28 mouse cellular contexts compared by ENCODE assay signal in the genomic region with DNA sequence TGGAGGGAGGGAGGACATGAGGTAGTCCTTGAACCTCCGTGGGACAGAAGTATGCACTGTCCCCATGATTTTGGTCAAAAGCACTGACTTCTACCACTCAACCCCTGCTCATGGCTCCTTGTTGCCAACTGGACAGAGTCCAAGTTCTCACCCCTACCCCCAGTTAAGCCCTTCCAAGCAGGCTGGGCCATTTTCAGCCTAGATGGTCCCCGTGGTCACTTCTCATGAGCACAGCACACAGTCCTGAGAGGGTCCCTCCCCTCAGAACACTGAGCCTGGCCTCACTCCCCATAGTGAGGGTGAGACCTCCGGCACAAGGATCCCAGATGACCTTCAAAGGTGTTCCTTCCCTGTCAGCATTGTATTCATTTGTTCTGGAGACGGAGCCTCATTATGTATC. TPM values are rescaled to one million over a fixed set of nuclear protein-coding genes. Genes with fewer than 3 reads are reported as not detected.
"Had no signal": no experiment of that assay in that cellular context is flagged by ENCODE, and none has a peak within 500 bp of the region (broad histone marks: within the 10 kb centered on the region; RNA-seq: fewer than 3 reads in every experiment).

No protein-coding gene starts in this region.

- ATAC-seq: hindbrain, embryonic 16.5 days; intestine, embryonic 16.5 days; liver, embryonic 12.5 days had no signal

- DNase-seq: gastrocnemius, postnatal 14 days; gastrocnemius, postnatal 36 days; heart, postnatal 14 days; heart, postnatal 36 days; kidney, adult 11 months; kidney, adult 2 months; kidney, adult 9 months; kidney, postnatal 14 days; kidney, postnatal 36 days; layer of hippocampus, adult 9-11 months; layer of hippocampus, postnatal 36 days; left cerebral cortex, postnatal 4 days had no signal

- H3K4me2 ChIP-seq: heart, embryonic 11.5 days; heart, embryonic 13.5 days; heart, embryonic 15.5 days; hindbrain, embryonic 14.5 days; kidney, embryonic 15.5 days; limb, embryonic 13.5 days; limb, embryonic 15.5 days; liver, embryonic 12.5 days had no signal

- H3K4me3 ChIP-seq: heart, embryonic 13.5 days; heart, embryonic 15.5 days; kidney, embryonic 15.5 days; limb, embryonic 13.5 days; limb, embryonic 15.5 days; liver, embryonic 12.5 days had no signal

- H3K9me3 ChIP-seq: heart, embryonic 13.5 days; heart, embryonic 15.5 days; kidney, embryonic 15.5 days; limb, embryonic 13.5 days; limb, embryonic 15.5 days; liver, embryonic 12.5 days had no signal

- H3K27ac ChIP-seq: heart, embryonic 13.5 days; heart, embryonic 15.5 days; hindbrain, embryonic 14.5 days; kidney, embryonic 15.5 days; kidney, postnatal 0 days; limb, embryonic 13.5 days; limb, embryonic 15.5 days; liver, embryonic 12.5 days; liver, embryonic 14.5 days had no signal

- H3K9ac ChIP-seq: heart, embryonic 13.5 days; heart, embryonic 15.5 days; hindbrain, embryonic 14.5 days; kidney, embryonic 15.5 days; liver, embryonic 12.5 days; liver, embryonic 14.5 days had no signal

- H3K27me3 ChIP-seq: heart, embryonic 13.5 days; heart, embryonic 15.5 days; kidney, embryonic 15.5 days; limb, embryonic 13.5 days; limb, embryonic 15.5 days; liver, embryonic 12.5 days had no signal

RNA-seq across cellular contexts. Expression of a gene that starts 7.9 kb away (rescaled TPM):
- total RNA-seq: hematopoietic stem cell, adult 5-6 weeks had no signal
- polyA plus RNA-seq: heart, postnatal 0 days had no signal

RNA-seq across cellular contexts. Expression of a gene that starts 8.3 kb away (rescaled TPM):
- total RNA-seq: hematopoietic stem cell, adult 5-6 weeks; liver, adult 2 months had no signal
- polyA plus RNA-seq: limb, embryonic 11.5 days; liver, embryonic 12.5 days had no signal
